Mouse (Mus musculus) limb, embryonic 13.5 days (tissue): ENCODE measurements at regions not wholly inside any gene's neighbourhood (a gene's known extent, or its start where the extent isn't known, plus 50 kb on each side); places are given as distances from the start of the nearest gene placed in this dataset.

Source experiments
- ATAC-seq: fragments of 200-750 bp; cut with Nextera tagmentation; 2 replicates; pipeline ENCODE4 v1.8.0; 2017; ENCODE audit warnings: low read depth, moderate number of reproducible peaks, moderate TSS enrichment; ENCODE audit not compliant: low FRiP score
- H3K27ac ChIP-seq: fragments of 300-500 bp; sonication (generic); 2 replicates; pipeline ENCODE4 v1.5.1; 2015; ENCODE audit warnings: inconsistent platforms, mild to moderate bottlenecking, moderate library complexity
- H3K27me3 ChIP-seq: fragments of 300-500 bp; sonication (generic); 2 replicates; pipeline ENCODE4 v1.6.1; 2015; ENCODE audit warnings: mild to moderate bottlenecking, inconsistent platforms
- H3K36me3 ChIP-seq: fragments of 300-500 bp; sonication (generic); 2 replicates; pipeline ENCODE4 v1.6.1; 2015; ENCODE audit warnings: inconsistent platforms, mild to moderate bottlenecking, moderate library complexity
- H3K4me1 ChIP-seq: fragments of 300-500 bp; sonication (generic); 2 replicates; pipeline ENCODE4 v1.6.1; 2015; ENCODE audit warnings: inconsistent platforms
- H3K4me2 ChIP-seq: fragments of 300-500 bp; sonication (generic); replicated peaks from 2 replicates; pipeline ENCODE4 v1.6.1; 2015; ENCODE audit warnings: inconsistent platforms, mild to moderate bottlenecking, moderate library complexity
- H3K4me3 ChIP-seq: fragments of 300-500 bp; sonication (generic); 2 replicates; pipeline ENCODE4 v1.5.1; 2015; ENCODE audit warnings: moderate library complexity, mild to moderate bottlenecking, inconsistent platforms
- H3K9ac ChIP-seq: fragments of 300-500 bp; sonication (generic); 2 replicates; pipeline ENCODE4 v1.6.1; 2015; ENCODE audit warnings: mild to moderate bottlenecking, inconsistent platforms
- H3K9me3 ChIP-seq: fragments of 300-500 bp; sonication (generic); 2 replicates; pipeline ENCODE4 v1.6.1; 2016; ENCODE audit warnings: inconsistent platforms
- WGBS: fragments of 180-500 bp; shearing (Covaris S2); methylation state at CpG from one replicate; pipeline ENCODE4 v1.1.7; 2015; 5-methylcytosine and 5-hydroxymethylcytosine counted together

DNA sequence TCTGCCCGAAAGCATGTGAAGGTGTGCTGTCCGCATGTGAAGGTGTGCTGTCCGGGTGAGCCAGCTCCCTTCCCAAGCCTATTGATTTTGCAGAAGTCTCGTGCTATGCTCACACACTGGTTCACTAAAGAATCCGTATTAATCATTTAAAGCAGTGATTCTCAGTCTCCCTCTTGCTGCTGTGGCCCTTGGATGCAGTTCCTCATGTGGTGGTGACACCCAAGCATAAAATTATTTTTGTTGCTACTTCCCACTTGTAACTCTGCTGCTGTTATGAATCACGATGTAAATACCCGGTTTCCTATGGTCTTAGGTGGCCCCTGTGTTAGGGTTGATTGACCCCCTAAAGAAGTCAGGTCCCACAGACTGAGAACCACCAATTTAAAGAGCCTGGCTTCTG, 55.7 kb upstream of the Emb start:
- ATAC-seq: no peak
- no peak overlapping the region for H3K4me3 ChIP-seq
- H3K27me3 ChIP-seq: no peaks in the 10 kb centered on the region
- H3K36me3 ChIP-seq: no peaks in the 10 kb centered on the region
- no peaks in the 10 kb centered on the region for H3K4me1 ChIP-seq
- H3K4me2 ChIP-seq: no peak overlapping the region
- 84% methylated on average over 7 of the region's 7 CpGs for WGBS
- no peak overlapping the region for H3K27ac ChIP-seq
- H3K9me3 ChIP-seq: no peaks in the 10 kb centered on the region
- H3K9ac ChIP-seq: no peak overlapping the region

DNA sequence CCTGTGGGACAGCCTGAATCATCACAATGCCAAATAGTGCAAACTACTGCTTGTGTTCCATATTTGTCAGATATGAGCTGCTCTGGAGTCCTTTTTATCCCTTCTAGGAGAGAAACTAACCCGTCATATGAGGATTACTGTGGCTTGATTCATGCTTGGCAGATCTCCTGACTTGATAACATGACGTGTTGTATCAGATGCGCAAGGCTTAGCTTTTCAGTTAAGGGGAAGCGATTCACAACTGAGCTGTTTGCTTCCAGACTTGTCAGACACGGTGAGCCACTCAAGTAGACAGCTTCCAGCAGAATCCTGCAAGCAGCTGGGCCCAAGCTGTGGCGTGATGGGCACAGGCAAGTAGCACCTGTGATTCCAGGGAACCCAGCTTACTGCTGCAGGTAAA, 64.5 kb upstream of the Emb start:
- H3K36me3 ChIP-seq: no peaks in the 10 kb centered on the region
- no peaks in the 10 kb centered on the region for H3K9me3 ChIP-seq
- no peaks in the 10 kb centered on the region for H3K27me3 ChIP-seq
- H3K4me3 ChIP-seq: no peak overlapping the region
- no peak for ATAC-seq
- no peak overlapping the region for H3K27ac ChIP-seq
- H3K4me2 ChIP-seq: no peak overlapping the region
- H3K4me1 ChIP-seq: no peaks in the 10 kb centered on the region
- 80% methylated on average over 6 of the region's 6 CpGs for WGBS
- no peak overlapping the region for H3K9ac ChIP-seq

DNA sequence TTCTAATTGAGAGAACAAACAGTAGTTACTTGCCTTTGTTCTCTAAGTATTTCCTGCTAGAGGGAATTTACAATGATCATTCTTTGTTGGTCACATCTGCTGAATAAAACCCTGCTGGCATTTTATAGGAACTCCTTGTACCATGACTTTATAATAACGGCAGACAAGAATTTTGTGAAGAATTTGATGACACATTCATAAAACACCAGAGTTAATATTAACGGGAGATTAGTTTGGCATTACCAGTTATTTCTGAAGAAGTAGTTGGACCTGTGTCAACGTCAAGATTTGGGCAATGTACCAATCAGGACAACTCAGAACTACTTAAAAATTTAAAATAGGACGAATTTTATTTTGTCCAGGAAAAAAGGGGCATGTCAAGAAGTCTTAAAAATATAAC, 65.1 kb upstream of the Emb start:
- H3K27ac ChIP-seq: no peak overlapping the region
- no peak overlapping the region for H3K4me3 ChIP-seq
- H3K9ac ChIP-seq: no peak overlapping the region
- no peaks in the 10 kb centered on the region for H3K27me3 ChIP-seq
- no peaks in the 10 kb centered on the region for H3K4me1 ChIP-seq
- H3K4me2 ChIP-seq: no peak overlapping the region
- WGBS: 66% methylated on average over 4 of the region's 4 CpGs
- no peaks in the 10 kb centered on the region for H3K36me3 ChIP-seq
- no peaks in the 10 kb centered on the region for H3K9me3 ChIP-seq
- ATAC-seq: no peak

DNA sequence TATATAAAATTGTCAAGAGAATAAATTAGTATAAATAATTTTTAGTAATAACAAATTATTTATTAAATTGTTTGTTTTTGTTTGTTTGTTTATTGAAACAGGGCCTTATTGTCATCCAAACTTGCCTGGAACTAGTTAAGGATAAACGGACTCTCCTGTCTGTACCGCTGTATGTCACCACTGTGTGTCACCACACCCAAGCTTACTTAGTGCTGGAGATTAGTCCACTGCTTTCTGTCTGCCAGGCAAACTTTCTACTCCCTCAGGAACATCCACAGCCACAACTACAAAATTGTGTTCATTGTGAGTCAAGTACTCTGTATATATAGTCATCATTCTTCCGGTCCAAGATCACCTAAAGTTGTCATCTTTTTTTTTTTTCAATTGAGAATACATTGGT, 74.0 kb upstream of the Emb start:
- no peak for ATAC-seq
- no peak overlapping the region for H3K27ac ChIP-seq
- H3K4me3 ChIP-seq: no peak overlapping the region
- no peaks in the 10 kb centered on the region for H3K36me3 ChIP-seq
- no peaks in the 10 kb centered on the region for H3K4me1 ChIP-seq
- no peaks in the 10 kb centered on the region for H3K9me3 ChIP-seq
- WGBS: 83% methylated on average over 3 of the region's 3 CpGs
- H3K27me3 ChIP-seq: no peaks in the 10 kb centered on the region
- no peak overlapping the region for H3K9ac ChIP-seq
- H3K4me2 ChIP-seq: no peak overlapping the region

DNA sequence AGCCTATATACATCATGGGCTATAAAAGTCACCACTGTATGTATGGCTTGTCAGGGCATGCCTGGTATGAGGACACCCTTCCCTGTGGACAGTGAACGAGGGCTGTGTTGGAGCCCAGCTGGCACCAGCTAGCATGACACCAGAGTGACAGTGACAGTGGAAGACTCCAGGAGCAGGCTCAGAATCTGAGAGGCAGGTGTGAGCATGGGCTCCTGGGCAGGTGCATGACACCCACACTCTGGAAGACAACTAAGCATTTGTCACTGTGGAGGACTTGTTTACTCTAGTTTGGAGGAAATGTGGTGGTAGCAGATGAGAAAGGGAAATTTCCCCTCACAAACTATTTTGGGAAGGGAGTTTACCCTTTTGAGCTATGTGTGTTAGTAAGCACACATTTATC, 76.2 kb upstream of the Emb start:
- H3K27ac ChIP-seq: no peak overlapping the region
- ATAC-seq: no peak
- H3K27me3 ChIP-seq: no peaks in the 10 kb centered on the region
- H3K4me1 ChIP-seq: no peaks in the 10 kb centered on the region
- H3K4me3 ChIP-seq: no peak overlapping the region
- no peak overlapping the region for H3K4me2 ChIP-seq
- no peak overlapping the region for H3K9ac ChIP-seq
- WGBS: 64% methylated on average over 1 of the region's 1 CpGs
- H3K36me3 ChIP-seq: no peaks in the 10 kb centered on the region
- no peaks in the 10 kb centered on the region for H3K9me3 ChIP-seq

DNA sequence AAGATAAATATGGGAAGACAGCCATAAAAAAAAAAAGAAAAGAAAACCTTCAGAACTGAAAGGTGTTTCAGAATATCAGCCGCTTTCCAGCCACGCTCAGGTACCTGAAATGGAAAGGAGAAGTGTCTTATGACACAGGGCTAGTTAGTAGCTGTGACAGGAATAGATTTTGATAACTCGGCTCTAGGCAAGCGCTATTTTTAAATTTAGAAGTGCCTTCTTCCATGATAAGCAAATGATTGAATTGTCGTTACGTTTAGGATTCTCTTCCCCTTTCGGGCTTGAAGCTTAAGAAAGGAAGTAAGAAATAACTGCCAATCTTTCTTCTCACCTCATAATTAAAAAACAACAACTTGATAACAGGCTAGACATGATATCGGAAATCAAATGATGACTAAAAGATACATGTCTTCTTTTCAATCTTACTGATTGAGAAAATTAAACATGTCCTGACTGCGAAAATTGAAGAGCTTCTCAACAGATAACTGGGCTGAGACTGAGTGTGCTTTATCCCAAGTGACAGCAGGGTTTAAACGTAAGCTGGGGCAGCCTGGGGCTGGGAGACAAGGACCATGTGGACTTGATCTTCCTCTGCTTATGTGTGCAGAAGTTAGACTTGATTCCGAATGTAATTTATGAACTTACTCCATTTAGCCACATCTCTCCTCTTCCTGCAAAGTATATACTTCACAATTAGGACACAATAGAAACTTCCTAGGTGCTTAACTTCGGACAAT, 80.4 kb upstream of the Emb start:
- Histone ChIP-seq H3K4me3 (no peak overlapping the region), H3K9ac (no peak overlapping the region)
- 84% methylated on average over 12 of the region's 12 CpGs for WGBS

DNA sequence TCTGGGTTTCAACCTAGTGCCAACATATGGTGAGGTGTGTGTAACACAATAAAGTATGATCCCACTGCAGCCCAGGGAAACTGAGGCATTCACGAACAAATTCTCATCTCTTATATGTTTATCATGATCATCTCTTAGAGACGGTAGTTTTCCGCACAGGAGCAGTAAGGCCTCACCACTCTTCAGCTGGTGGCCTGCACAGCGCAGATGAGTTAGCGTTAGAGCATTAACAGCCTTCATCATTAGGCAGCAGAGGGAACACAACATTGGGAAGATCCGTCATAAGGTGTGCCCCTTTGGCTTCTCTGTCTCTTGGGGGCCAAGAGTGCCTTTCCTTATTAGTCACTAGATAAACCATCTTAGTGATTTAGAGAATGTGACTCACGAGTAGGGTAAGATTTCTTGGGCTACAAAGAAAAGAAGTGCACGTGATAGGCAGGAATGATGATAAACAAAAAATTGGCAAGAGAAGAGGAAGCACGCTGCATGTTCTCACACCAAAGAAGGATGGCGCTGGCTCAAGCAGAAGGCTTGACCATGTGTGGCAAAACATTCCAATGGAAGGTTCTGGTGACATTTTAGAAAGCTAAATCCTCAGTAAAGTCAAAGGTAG, 81.1 kb upstream of the Emb start:
- ATAC-seq: no peak
- WGBS: 85% methylated on average over 10 of the region's 10 CpGs
- H3K4me3 ChIP-seq: no peak overlapping the region
- H3K9me3 ChIP-seq: no peaks in the 10 kb centered on the region
- H3K27me3 ChIP-seq: no peaks in the 10 kb centered on the region
- H3K27ac ChIP-seq: no peak overlapping the region
- no peak overlapping the region for H3K4me2 ChIP-seq
- no peaks in the 10 kb centered on the region for H3K4me1 ChIP-seq
- H3K9ac ChIP-seq: no peak overlapping the region
- H3K36me3 ChIP-seq: no peaks in the 10 kb centered on the region

More for the DNA sequence above, 80.4 kb upstream of the Emb start:
- H3K4me2 ChIP-seq: no peak overlapping the region
- H3K4me1 ChIP-seq: no peaks in the 10 kb centered on the region
- ATAC-seq: no peak
- H3K36me3 ChIP-seq: no peaks in the 10 kb centered on the region
- H3K27ac ChIP-seq: no peak overlapping the region
- H3K9me3 ChIP-seq: no peaks in the 10 kb centered on the region
- no peaks in the 10 kb centered on the region for H3K27me3 ChIP-seq

DNA sequence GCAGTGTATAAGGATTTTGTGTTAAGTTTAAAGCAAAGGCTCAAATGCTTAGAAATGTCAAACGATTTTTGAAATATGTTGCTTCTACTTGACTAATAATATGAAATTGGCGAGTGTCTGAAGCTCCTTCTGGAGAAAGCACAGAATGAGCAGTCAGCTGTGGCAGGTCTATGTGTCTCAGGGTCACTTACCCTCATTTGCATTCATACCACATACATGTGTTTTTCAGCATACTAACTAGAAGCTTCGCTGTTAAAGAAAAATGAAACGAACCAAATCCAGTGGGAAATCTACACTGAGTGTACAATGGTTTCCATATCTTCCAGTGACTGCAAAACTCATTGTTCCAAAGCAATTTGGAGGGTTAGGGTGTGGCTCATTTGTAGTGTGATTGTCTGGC, 88.7 kb upstream of the Emb start:
- H3K27me3 ChIP-seq: no peaks in the 10 kb centered on the region
- H3K9me3 ChIP-seq: no peaks in the 10 kb centered on the region
- H3K4me1 ChIP-seq: no peaks in the 10 kb centered on the region
- H3K36me3 ChIP-seq: no peaks in the 10 kb centered on the region
- H3K4me3 ChIP-seq: no peak overlapping the region
- H3K4me2 ChIP-seq: no peak overlapping the region
- H3K27ac ChIP-seq: no peak overlapping the region
- no peak for ATAC-seq
- WGBS: 75% methylated on average over 4 of the region's 4 CpGs
- no peak overlapping the region for H3K9ac ChIP-seq

DNA sequence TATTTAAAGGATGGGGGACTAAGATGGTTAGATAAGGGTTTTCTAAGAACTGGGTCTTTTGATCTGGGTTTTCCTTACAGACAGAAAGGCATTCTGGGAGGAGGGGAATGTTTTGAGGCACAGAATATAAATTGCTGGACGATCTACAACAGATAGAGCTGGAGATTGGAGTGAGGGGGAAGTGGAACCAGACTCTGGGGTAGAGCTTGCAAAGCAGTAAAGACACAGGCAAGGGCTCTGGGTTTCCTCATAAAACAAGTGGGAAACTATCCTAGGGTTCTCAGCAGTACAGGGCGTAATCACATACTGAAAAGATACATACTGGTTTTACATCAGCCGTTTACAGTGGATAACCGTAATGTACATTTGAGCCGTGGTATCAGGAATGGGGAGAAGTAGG, 89.5 kb upstream of the Parp8 start:
- H3K27ac ChIP-seq: no peak overlapping the region
- H3K9ac ChIP-seq: no peak overlapping the region
- no peaks in the 10 kb centered on the region for H3K9me3 ChIP-seq
- no peaks in the 10 kb centered on the region for H3K27me3 ChIP-seq
- no peaks in the 10 kb centered on the region for H3K4me1 ChIP-seq
- no peak overlapping the region for H3K4me2 ChIP-seq
- ATAC-seq: peak; percentile 28; the same call in 1 of the 2 replicates
- no peaks in the 10 kb centered on the region for H3K36me3 ChIP-seq
- H3K4me3 ChIP-seq: no peak overlapping the region
- WGBS: 58% methylated on average over 5 of the region's 5 CpGs

DNA sequence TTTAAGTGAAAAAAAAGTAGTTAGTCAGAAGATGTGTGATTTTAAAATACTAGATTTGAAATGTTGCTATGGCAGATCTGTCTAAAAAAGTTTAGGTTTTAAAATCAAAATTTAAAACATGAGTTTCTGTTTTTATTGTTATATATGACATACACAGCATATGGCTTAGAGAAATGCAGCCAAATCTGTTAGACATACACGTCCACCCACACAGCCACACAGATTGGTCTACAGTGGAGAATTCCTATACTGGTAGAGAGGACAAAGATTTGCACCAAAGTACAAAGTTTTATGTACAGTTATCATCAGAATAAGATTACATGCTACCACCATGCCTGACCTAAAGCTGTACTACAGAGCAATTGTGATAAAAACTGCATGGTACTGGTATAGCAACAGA, 87.1 kb upstream of the Parp8 start:
- no peak for ATAC-seq
- no peaks in the 10 kb centered on the region for H3K36me3 ChIP-seq
- H3K9me3 ChIP-seq: no peaks in the 10 kb centered on the region
- no peak overlapping the region for H3K9ac ChIP-seq
- no peak overlapping the region for H3K4me3 ChIP-seq
- H3K27ac ChIP-seq: no peak overlapping the region
- H3K4me2 ChIP-seq: no peak overlapping the region
- WGBS: 85% methylated on average over 1 of the region's 1 CpGs
- H3K27me3 ChIP-seq: no peaks in the 10 kb centered on the region
- H3K4me1 ChIP-seq: no peaks in the 10 kb centered on the region

DNA sequence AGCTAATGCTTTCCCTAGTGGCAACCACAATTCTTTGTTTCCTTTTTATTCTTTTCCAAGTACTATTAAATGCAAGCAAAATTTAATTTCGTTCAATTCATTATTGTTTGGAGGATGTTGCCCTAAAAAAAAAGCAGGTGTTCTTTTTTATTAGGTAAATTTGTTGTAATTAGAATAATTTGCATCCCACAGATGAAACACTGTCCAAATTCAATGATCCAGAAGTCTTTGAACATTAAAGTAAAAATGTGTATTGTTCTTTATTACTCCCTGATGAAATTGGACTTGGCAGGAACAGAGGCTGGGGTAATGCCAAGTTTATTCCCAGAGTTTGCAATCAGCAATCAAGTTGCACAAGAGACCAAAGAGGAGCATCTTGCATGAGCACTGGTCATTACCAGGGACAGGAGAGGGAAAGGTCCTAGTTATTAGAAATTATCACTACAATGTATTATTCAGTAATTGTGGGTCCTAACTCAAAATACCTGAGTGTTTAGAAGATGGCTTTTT, 79.9 kb upstream of the Parp8 start:
- H3K9ac ChIP-seq: no peak overlapping the region
- no peaks in the 10 kb centered on the region for H3K27me3 ChIP-seq
- H3K27ac ChIP-seq: no peak overlapping the region
- WGBS: 71% methylated on average over 1 of the region's 1 CpGs
- no peak overlapping the region for H3K4me3 ChIP-seq
- H3K4me2 ChIP-seq: no peak overlapping the region
- ATAC-seq: no peak
- no peaks in the 10 kb centered on the region for H3K36me3 ChIP-seq
- no peaks in the 10 kb centered on the region for H3K4me1 ChIP-seq
- H3K9me3 ChIP-seq: no peaks in the 10 kb centered on the region

DNA sequence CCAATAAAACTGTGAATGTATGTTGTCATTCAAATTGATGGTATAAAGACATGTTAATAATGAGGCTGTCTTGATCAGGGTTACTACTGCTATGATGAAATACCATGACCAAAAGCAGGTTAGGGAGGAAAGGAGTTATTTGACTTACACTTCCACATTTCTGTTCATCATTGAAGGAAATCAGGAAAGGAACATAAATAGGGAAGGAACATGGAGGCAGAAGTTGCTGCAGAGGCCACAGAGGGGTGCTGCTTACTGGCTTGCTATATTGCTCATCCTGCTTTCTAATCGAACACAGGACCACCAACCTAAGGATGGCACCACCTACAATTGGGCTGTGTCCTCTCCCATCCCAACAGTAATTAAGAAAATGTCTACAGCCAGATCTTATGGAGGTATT, 69.4 kb upstream of the Parp8 start:
- H3K36me3 ChIP-seq: no peaks in the 10 kb centered on the region
- WGBS: 81% methylated on average over 1 of the region's 1 CpGs
- H3K27ac ChIP-seq: no peak overlapping the region
- no peaks in the 10 kb centered on the region for H3K9me3 ChIP-seq
- H3K4me1 ChIP-seq: no peaks in the 10 kb centered on the region
- no peak for ATAC-seq
- no peak overlapping the region for H3K9ac ChIP-seq
- no peaks in the 10 kb centered on the region for H3K27me3 ChIP-seq
- H3K4me3 ChIP-seq: no peak overlapping the region
- H3K4me2 ChIP-seq: no peak overlapping the region

DNA sequence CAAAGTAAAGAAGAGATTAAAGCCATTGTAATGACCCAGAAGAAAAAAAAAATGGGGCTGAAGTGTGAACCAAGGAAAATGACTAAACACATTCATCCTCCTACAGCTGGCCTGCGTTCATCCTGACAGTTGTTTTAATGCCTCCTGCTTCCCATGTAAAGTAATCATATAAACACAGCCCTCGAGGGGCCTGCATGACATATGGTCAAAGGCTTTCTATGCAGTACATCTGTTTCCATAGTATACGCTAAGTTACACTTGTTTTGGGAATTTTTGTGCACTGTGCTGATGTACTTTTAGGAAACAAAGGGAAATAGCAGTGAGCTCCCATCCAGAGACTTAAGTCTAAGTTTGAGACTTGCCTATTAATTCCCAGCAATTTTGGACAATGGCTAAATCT, 63.3 kb upstream of the Parp8 start:
- Histone ChIP-seq H3K9me3 (no peaks in the 10 kb centered on the region), H3K27me3 (no peaks in the 10 kb centered on the region), H3K4me3 (no peak overlapping the region), H3K4me1 (no peaks in the 10 kb centered on the region), H3K27ac (no peak overlapping the region), H3K4me2 (no peak overlapping the region), H3K36me3 (no peaks in the 10 kb centered on the region), H3K9ac (no peak overlapping the region)
- ATAC-seq: peak; percentile 72
- WGBS: 45% methylated on average over 3 of the region's 3 CpGs
